Mouse (Mus musculus): Measurements from ENCODE around the gene Skap1.

DNA sequence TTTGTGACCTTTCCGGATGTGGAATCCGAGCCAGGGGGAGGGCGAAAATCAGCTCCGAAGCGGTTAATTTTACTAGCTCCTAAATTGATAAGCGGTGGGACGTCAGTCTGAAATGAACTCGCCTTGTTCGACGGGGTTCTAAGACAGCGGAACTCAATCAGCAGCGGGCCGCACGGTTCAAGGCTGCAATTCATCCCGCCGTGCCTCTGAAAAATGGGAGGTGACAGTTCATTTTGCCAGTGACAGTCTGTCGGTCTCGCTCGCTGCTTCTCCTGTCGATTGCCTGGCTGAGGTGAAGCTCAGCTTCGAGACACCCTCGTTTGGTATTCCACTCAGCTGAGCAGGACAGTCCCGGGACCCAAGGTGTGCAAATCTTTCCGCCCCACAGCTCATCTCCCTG lies 16.5 kb upstream of the Skap1 start:
- TF ChIP-seq CTCF (IDR thresholded peaks at IDR 0.05) (no peak), EP300 (IDR thresholded peaks at IDR 0.05; ENCODE audit: insufficient read depth, low read depth, low read length) (no peak), POLR2A (IDR thresholded peaks at IDR 0.05; ENCODE audit: insufficient read depth, low read depth, low read length) (no peak)
